Mouse (Mus musculus) embryonic stem cell, embryonic (primary cell): ENCODE data around the gene Gsdme.

Experiments
- CTCF ChIA-PET, 4 experiments: fragments of 300-600 bp in 2 of 4; fragments of 350-600 bp in 2 of 4; sonication (Branson Sonifier 250); formaldehyde crosslinking; loops; one replicate each; lab custom pipeline; 2022; ENCODE audit warnings: inconsistent platforms in 2 of 4; lab: Charles Lee
- POLR2A ChIA-PET, 4 experiments: fragments of 300-600 bp in 2 of 4; fragments of 350-600 bp in 2 of 4; sonication (Branson Sonifier 250); formaldehyde crosslinking; loops; one replicate each; lab custom pipeline; 2022; ENCODE audit warnings: antibody characterized with exemption in 4 of 4, inconsistent platforms in 1 of 4; lab: Charles Lee

The Gsdme gene

DNA sequence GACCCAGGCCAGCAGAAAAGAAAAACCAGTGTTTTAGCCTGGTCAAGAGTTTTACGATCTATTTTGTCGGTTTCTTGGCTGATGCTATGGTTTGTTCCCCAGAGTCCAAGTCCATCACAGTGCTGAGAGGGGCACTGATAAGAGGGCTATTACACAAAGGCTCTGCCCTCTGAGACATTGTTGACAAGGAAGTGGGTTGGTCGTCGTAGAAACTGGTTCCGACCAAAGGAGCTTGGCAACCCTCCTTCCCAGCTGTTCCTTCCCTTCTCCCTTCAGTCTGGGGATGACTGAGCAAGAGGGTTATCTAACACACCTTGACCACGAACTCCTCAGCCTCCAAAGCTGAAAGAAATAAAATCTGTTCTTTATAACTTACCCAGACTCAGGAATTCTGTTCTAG, at the start of gene Gsdme:
Gene Gsdme (minus strand): TSS at position 193 of the 400 bp plus-strand sequence.
- POLR2A ChIA-PET, result interaction anchor here in 2 of 4 experiments (1.1 to 4.1 kb wide), 2 partner anchors 9 to 23 kb away, joined by 3 to 19 read pairs; no protein-coding TSS in a partner anchor

GRCm38 (mm10) chr6:50312647-50313046, 49.0 kb upstream of the Gsdme start:
- POLR2A ChIA-PET, result interaction anchor here in 3 of 4 experiments (0.6 to 1.8 kb wide), 12 partner anchors 10 to 254 kb away, joined by 3 to 7 read pairs (median 3); partner anchors contain the start of genes Cycs (in 1 of the 3) and Osbpl3 (in 1 of the 3)
- CTCF ChIA-PET, result interaction anchor here (0.5 to 3.9 kb wide), 72 partner anchors 8 to 766 kb away, joined by 3 to 60 read pairs (median 4); partner anchors contain the start of genes Osbpl3 (in 2 of the 4) and Mpp6 (in 1 of the 4)

More for the DNA sequence above, at the start of gene Gsdme:
- CTCF ChIA-PET, result interaction anchor here in 1 of 4 experiments (0.6 kb wide), 1 partner anchor 43 kb away, joined by 3 read pairs; no protein-coding TSS in a partner anchor

DNA sequence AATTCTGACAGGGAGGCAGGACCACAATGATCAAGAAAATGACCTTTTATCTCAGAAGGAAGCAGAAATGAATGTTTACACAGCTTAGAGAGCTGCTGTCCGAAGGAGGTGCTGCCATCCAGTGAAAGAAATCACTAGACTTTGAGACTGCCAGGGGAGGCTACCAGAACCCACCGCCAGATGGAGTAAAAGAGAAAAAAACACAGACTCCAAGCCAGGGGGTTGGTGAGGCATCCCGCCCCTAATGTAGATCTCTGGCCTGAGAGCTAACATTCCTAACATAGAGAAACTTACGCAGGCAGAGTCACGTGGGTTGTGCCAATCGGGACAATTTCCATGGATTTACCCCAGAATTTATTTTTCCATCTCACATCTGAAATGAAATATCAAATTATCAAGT, 45.4 kb upstream of the Gsdme start:
- CTCF ChIA-PET, result interaction anchor here (0.7 to 2.9 kb wide), 13 partner anchors 10 to 331 kb away, joined by 3 to 26 read pairs (median 3); no protein-coding TSS in a partner anchor
- POLR2A ChIA-PET, result interaction anchor here in 3 of 4 experiments (0.5 to 1.7 kb wide), 3 partner anchors 72 to 228 kb away, joined by 3 to 4 read pairs (median 4); no protein-coding TSS in a partner anchor

GRCm38 (mm10) chr6:50306625-50307024, 43.0 kb upstream of the Gsdme start:
- POLR2A ChIA-PET, result no interaction called here
- CTCF ChIA-PET, result interaction anchor here in 3 of 4 experiments (2.0 to 5.3 kb wide), 3 partner anchors 12 to 230 kb away, joined by 4 to 67 read pairs (median 22); no protein-coding TSS in a partner anchor

DNA sequence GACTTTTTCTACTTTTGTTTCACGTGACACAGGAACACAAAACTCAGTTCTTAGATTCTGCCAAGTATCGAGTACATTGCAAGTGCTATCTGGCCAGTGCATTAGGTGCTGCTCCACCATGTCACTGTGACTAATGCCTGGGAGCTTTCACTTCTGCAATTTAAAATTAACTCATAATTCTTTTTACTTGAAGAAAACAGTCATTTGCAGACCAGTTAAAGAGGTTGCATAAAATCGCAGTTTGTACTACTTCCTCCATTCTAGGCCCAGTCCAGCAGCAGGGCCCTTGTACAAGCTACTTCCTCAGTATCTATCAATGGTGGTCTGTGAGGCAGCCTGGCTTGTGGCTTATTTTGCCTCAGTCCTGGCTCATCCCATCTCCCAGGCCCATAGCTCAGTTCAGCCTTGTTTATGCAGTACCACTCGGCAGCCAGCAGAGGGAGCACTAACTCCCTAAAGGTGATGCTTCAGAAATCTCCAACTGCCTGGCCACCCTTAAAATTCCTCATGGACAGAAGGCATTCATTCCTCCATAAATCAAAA, 41.4 kb upstream of the Gsdme start:
- ChIA-PET POLR2A (interaction anchor here in 2 of 4 experiments (0.6 to 1.2 kb wide), 7 partner anchors 16 to 781 kb away, joined by 3 to 6 read pairs (median 3); no protein-coding TSS in a partner anchor), CTCF (interaction anchor here (0.5 to 5.8 kb wide), 49 partner anchors 8 to 1102 kb away, joined by 3 to 67 read pairs (median 4); partner anchors contain the start of gene Cycs (in 1 of the 4))

GRCm38 (mm10) chr6:50301121-50301520, 37.5 kb upstream of the Gsdme start:
- ChIA-PET POLR2A (interaction anchor here in 1 of 4 experiments (0.6 kb wide), 1 partner anchor 113 kb away, joined by 5 read pairs; no protein-coding TSS in a partner anchor), CTCF (interaction anchor here (1.1 to 5.8 kb wide), 5 partner anchors 12 to 236 kb away, joined by 3 to 62 read pairs (median 7); no protein-coding TSS in a partner anchor)

- CTCF ChIA-PET, result interaction anchor here in 2 of 4 experiments (1.1 to 5.8 kb wide), 3 partner anchors 12 to 236 kb away, joined by 3 to 62 read pairs (median 7); no protein-coding TSS in a partner anchor
- POLR2A ChIA-PET, result no interaction called here
Observed at GRCm38 (mm10) chr6:50300622-50301021, 37.0 kb upstream of the Gsdme start.

- CTCF ChIA-PET, result interaction anchor here in 3 of 4 experiments (0.5 to 2.0 kb wide), 5 partner anchors 10 to 1242 kb away, joined by 3 to 7 read pairs (median 4); no protein-coding TSS in a partner anchor
Observed at GRCm38 (mm10) chr6:50299071-50299470, 35.4 kb upstream of the Gsdme start.

DNA sequence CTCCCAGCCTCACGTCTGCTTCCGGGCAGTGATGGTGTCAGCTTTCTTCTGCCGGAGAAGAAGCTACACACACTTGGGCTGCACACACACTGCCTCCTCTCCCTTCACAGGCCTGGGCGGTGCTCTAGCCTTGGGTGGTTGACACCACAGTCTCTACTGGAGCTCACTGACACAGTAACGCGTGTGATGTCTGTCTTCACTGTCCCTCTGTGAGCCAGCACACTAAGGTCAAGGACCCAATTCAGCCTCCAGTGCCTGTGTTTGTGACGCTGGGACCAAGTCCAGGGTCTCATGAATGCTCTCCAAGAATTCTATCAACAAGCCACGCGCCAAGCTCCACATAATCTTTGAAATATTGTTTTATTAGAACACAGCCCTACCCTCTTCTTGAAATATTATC, 34.0 kb upstream of the Gsdme start:
- CTCF ChIA-PET, result interaction anchor here in 3 of 4 experiments (1.1 to 2.0 kb wide), 3 partner anchors 10 to 239 kb away, joined by 3 to 5 read pairs (median 4); no protein-coding TSS in a partner anchor
- POLR2A ChIA-PET, result no interaction called here

More at GRCm38 (mm10) chr6:50299071-50299470, 35.4 kb upstream of the Gsdme start:
- POLR2A ChIA-PET, result no interaction called here

- CTCF ChIA-PET, result interaction anchor here in 3 of 4 experiments (0.6 to 3.2 kb wide), 13 partner anchors 10 to 771 kb away, joined by 3 to 22 read pairs (median 6); no protein-coding TSS in a partner anchor
Observed at GRCm38 (mm10) chr6:50295136-50295535, 31.5 kb upstream of the Gsdme start.

DNA sequence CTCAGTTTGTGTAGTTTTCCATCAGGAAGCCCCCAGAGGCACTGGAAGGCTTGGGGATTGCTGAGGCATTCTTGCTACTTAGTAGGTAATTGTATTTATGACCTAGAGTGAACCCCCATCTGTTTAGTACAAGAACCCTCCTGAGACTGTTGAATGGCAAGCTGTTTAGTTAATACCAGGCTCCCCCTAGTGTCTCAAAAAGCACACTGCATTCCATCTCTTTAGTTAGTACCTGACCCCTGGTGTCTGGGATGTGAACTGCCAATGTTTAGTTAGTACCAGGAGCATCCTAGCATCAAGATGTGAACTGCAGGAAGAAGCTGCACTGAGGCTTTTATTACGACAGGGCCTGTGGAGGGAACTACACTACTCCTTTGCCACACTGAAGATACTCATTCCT, 30.5 kb upstream of the Gsdme start:
- ChIA-PET CTCF (interaction anchor here (0.5 to 3.2 kb wide), 57 partner anchors 9 to 775 kb away, joined by 3 to 22 read pairs (median 4); partner anchors contain the start of genes Mpp6 (in 2 of the 4), Cycs (in 1 of the 4) and Npy (in 1 of the 4)), POLR2A (interaction anchor here in 2 of 4 experiments (0.5 to 1.3 kb wide), 5 partner anchors 11 to 185 kb away, joined by 3 to 4 read pairs (median 3); no protein-coding TSS in a partner anchor)

More at GRCm38 (mm10) chr6:50295136-50295535, 31.5 kb upstream of the Gsdme start:
- POLR2A ChIA-PET, result interaction anchor here in 1 of 4 experiments (0.7 to 1.1 kb wide), 2 partner anchors 9 to 175 kb away, joined by 4 to 5 read pairs; no protein-coding TSS in a partner anchor

DNA sequence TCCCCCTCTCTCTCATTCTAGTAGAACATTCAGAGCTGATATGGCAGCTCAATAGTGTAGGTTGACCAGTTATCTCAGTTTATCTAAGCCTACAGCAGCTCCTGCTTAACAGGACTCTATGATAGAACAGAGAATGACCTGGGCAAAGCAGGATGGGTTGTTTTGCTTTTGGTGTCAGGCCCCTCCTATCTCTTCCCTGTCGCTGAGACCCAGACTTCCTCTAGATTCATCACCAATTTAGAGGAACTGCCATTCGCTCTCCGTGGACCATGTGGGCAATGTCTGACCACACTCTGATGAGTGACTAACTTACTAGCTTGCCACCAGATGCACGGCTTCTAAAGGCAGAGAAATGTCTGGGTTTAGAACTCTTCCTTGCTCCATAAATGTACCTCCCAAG, 28.0 kb upstream of the Gsdme start:
- POLR2A ChIA-PET, result interaction anchor here in 1 of 4 experiments (0.7 kb wide), 1 partner anchor 53 kb away, joined by 4 read pairs; no protein-coding TSS in a partner anchor
- CTCF ChIA-PET, result interaction anchor here in 3 of 4 experiments (0.5 to 1.8 kb wide), 4 partner anchors 75 to 301 kb away, joined by 3 to 5 read pairs (median 4); no protein-coding TSS in a partner anchor

DNA sequence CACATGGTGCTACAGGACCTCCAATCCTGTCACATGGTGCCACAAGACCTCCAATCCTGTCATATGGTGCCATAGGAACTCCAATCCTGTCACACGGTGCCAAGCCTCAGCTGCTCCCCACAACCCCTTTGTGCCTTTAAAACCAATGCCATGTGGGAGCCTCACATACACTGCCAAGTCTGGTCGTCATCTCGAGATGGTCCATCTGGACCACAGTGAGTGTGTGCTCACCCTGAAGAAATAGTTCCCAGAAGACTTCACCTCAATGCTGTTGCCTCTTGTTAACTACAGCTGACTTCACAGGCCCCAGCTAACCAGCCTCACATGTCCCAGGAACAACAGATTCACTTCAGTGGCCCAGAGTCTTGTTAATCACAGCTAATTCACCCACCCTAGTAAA, 23.2 kb upstream of the Gsdme start:
- ChIA-PET POLR2A (interaction anchor here in 2 of 4 experiments (1.5 to 1.8 kb wide), 2 partner anchors 25 to 52 kb away, joined by 3 read pairs; no protein-coding TSS in a partner anchor), CTCF (no interaction called here)

DNA sequence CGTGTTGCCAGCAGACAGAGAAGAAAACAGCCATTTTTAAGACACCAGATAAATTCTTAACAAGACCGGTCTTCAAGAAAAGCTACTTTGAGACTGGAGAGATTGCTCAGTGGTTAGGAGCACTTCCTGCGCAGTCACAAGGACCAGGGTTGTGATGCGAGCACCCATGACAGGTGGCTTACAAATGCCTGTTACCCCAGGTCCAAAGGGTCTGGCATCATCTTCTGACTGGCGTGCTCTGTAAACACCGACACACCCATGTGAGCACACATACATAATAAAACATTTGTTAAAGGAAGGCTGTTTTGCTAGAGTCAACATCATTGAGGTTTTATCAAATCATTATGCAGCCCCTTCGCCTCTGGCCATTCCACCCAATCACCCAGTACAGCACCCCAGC, 16.0 kb upstream of the Gsdme start:
- CTCF ChIA-PET, result interaction anchor here in 2 of 4 experiments (1.0 to 1.4 kb wide), 3 partner anchors 14 to 257 kb away, joined by 3 to 5 read pairs (median 4); no protein-coding TSS in a partner anchor
- POLR2A ChIA-PET, result no interaction called here

DNA sequence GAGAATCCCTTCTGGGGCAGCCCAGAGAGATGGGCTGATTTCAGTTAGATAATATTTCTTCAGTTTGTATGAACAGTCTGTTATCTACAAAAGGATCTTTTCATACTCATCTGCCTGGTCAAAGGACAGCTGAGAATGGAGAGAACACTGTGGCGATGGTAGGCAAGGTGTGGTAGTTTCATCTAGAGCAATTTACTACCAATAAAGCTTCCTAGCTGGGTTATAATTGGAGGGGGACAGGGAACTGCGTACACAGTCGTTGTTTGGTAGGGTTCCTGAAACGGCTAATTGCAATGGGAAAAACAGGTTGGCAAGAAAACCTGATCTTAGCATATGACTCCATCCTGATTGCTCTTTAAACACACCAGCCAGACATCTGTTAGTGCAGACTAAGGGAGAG, 10.3 kb upstream of the Gsdme start:
- CTCF ChIA-PET, result no interaction called here
- POLR2A ChIA-PET, result interaction anchor here in 1 of 4 experiments (2.0 kb wide), 1 partner anchor 12 kb away, joined by 5 read pairs; no protein-coding TSS in a partner anchor

DNA sequence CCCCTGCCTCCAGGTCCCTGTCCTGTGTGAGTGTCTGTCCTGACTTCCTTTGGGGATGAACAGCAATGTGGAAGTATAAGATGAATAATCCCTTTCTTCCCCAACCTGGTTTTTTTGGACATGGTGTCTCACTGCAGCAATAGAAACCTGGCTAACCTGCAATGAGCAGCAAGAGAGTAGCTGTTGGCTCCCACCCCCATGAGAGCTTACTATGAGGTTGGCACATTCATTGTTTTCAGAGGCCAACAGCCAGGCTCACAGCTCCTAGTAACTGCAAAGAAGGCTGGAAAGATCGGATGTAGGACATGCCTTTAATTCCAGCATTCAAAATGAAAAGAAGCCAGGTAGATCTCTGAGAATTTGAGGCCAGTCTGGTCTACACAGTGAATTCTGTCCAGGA, 9.8 kb upstream of the Gsdme start:
- POLR2A ChIA-PET, result interaction anchor here in 1 of 4 experiments (2.0 kb wide), 1 partner anchor 12 kb away, joined by 5 read pairs; no protein-coding TSS in a partner anchor
- CTCF ChIA-PET, result interaction anchor here in 1 of 4 experiments (1.9 kb wide), 1 partner anchor 20 kb away, joined by 7 read pairs; no protein-coding TSS in a partner anchor

DNA sequence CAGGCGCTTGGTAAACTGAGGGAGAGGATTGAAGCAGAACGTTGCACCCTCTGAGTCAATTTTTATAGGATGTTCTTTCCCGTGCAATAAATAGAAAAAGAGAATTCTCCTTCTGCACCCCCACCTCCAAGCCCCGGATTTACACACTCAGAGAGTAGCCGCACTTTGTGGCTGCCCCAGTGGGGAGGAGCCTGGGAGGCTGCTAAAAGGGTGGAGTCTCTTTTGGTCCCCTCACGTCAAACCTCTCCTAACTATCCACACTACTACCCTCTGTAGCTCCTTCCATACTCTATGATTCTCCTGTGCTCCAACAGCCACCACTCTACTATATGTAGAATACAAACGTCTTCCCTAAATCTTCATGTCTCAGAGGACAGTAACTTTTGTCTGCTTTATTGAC, 1.4 kb downstream of the Gsdme start:
- POLR2A ChIA-PET, result interaction anchor here in 2 of 4 experiments (0.8 to 4.1 kb wide), 7 partner anchors 10 to 193 kb away, joined by 3 to 19 read pairs (median 4); partner anchors contain the start of gene Osbpl3 (in 1 of the 2)

DNA sequence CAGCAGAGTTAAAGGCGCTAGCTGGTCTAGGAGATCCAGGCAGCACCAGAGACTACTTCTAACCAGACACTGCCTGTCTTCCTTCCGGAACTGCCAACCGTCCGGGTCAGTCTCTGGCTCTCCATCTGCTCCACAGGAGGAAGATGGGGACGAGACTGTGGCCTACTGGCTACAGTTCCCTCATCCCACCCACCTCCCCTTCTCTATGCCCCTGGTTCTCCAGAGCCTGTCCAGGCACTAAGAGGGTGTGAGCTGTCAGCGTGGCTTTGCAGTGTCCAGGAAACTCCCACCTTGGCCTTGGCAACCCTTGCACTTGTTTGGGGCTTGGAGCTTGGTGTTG, 1.8 kb downstream of the Gsdme start:
- ChIA-PET CTCF (interaction anchor here in 2 of 4 experiments (0.7 to 2.3 kb wide), 5 partner anchors 32 to 275 kb away, joined by 3 to 10 read pairs (median 4); no protein-coding TSS in a partner anchor), POLR2A (interaction anchor here in 2 of 4 experiments (0.8 to 4.1 kb wide), 8 partner anchors 9 to 194 kb away, joined by 3 to 19 read pairs (median 4); partner anchors contain the start of gene Osbpl3 (in 1 of the 2))

More for the DNA sequence above, 1.4 kb downstream of the Gsdme start:
- CTCF ChIA-PET, result interaction anchor here in 2 of 4 experiments (0.8 to 2.3 kb wide), 4 partner anchors 32 to 274 kb away, joined by 3 to 10 read pairs (median 6); no protein-coding TSS in a partner anchor
